Comparison of ENCODE assay signal across 10 mouse cellular contexts in the genomic region with DNA sequence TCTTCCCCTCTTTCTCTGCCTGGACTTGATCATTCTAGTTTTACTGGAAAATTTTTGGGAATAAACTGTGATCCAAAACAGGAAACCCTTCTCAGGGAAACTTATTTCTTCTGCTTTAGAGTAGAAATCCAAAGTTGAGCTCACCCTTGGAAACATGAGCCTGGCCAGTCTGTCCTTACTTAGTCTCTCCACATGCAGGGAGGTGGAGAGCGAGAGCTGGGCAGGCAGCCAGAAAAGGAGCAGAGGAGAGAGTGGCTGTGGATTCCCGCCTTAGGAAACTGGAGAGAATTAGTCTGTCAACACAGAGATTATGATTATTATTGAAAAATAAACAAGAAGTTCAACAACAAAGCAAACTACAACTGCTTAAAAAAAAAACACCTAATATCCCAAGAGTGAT. TPM values are rescaled to one million over a fixed set of nuclear protein-coding genes. Genes with fewer than 3 reads are reported as not detected.
DNase-seq lines count a peak whose midpoint lies in the region; ATAC-seq and TF ChIP-seq lines count a peak whose summit lies in the region.
"Had no signal": no experiment of that assay in that cellular context is flagged by ENCODE, and none has a peak within 500 bp of the region (broad histone marks: within the 10 kb centered on the region; RNA-seq: fewer than 3 reads in every experiment).

No protein-coding gene starts in this region.

- no peaks in the 10 kb centered on the region for H3K4me1 ChIP-seq in kidney, adult 2 months (ENCODE audit: control insufficient read depth, insufficient read depth, low read length)
- no peaks in the 10 kb centered on the region for H3K4me1 ChIP-seq in intestine, postnatal 0 days (replicated peaks; ENCODE audit: control insufficient read depth, insufficient read depth, low read length)
- H3K4me1 ChIP-seq in hindbrain, embryonic 11.5 days (replicated peaks; ENCODE audit: control insufficient read depth, insufficient read depth, low read length): no peaks in the 10 kb centered on the region
- H3K4me1 ChIP-seq: embryonic facial prominence, embryonic 13.5 days had no signal

- ATAC-seq in intestine, postnatal 0 days: no peak
- no peak for ATAC-seq in megakaryocyte, adult 5-6 weeks (ENCODE audit: poor library complexity, severe bottlenecking)
- ATAC-seq in hindbrain, embryonic 11.5 days (ENCODE audit: low FRiP score): no peak

- no peak overlapping the region for H3K4me2 ChIP-seq in intestine, postnatal 0 days (replicated peaks; ENCODE audit: low read depth)
- no peak overlapping the region for H3K4me2 ChIP-seq in hindbrain, embryonic 11.5 days (replicated peaks; ENCODE audit: low read depth, low read length)
- H3K4me2 ChIP-seq: embryonic facial prominence, embryonic 13.5 days; hindbrain, embryonic 14.5 days had no signal

- intact Hi-C loops in gastrocnemius, postnatal 14 days (cut with DNase I; ENCODE audit: low total_unique reads): no loop called here

- H3K4me3 ChIP-seq in kidney, adult 2 months (ENCODE audit: insufficient read depth, low read depth, low read length): no peak overlapping the region
- H3K4me3 ChIP-seq in intestine, postnatal 0 days (ENCODE audit: low read depth, low read length): no peak overlapping the region
- no peak overlapping the region for H3K4me3 ChIP-seq in hindbrain, embryonic 11.5 days (ENCODE audit: low read depth, low read length)
- H3K4me3 ChIP-seq: embryonic facial prominence, embryonic 13.5 days had no signal

- no peaks in the 10 kb centered on the region for H3K27me3 ChIP-seq in kidney, adult 2 months (replicated peaks; ENCODE audit: control insufficient read depth, insufficient read depth, low read length)
- no peaks in the 10 kb centered on the region for H3K27me3 ChIP-seq in intestine, postnatal 0 days (replicated peaks; ENCODE audit: control insufficient read depth, insufficient read depth, low read length)
- H3K27me3 ChIP-seq in hindbrain, embryonic 11.5 days (ENCODE audit: control insufficient read depth, insufficient read depth, low read length): no peaks in the 10 kb centered on the region

- no peak overlapping the region for H3K27ac ChIP-seq in kidney, adult 2 months (ENCODE audit: insufficient read depth, low read depth, low read length)
- H3K27ac ChIP-seq in intestine, postnatal 0 days (ENCODE audit: low read depth, low read length): no peak overlapping the region
- H3K27ac ChIP-seq in hindbrain, embryonic 11.5 days (ENCODE audit: low read depth, low read length): no peak overlapping the region
- H3K27ac ChIP-seq: embryonic facial prominence, embryonic 13.5 days; hindbrain, embryonic 14.5 days had no signal

- 10% methylated on average over 2 of the region's 2 CpGs for WGBS in kidney, adult 2 months
- WGBS in intestine, postnatal 0 days: 35% methylated on average over 2 of the region's 2 CpGs
- 72% methylated on average over 2 of the region's 2 CpGs for WGBS in hindbrain, embryonic 11.5 days

- peak; percentile 8 for DNase-seq in kidney, adult 2 months
- DNase-seq in kidney, adult 11 months: no peak
- DNase-seq in NIH3T3 (ENCODE audit: low read depth): peak; percentile 20
- DNase-seq in gastrocnemius, postnatal 14 days: peak; percentile 76
- peak; percentile 17 to 33 for DNase-seq in lung, adult 18-20 months
- DNase-seq in hindbrain, embryonic 11.5 days (ENCODE audit: low spot score): no peak

- H3K9me3 ChIP-seq in intestine, postnatal 0 days (ENCODE audit: control insufficient read depth): no peaks in the 10 kb centered on the region
- no peaks in the 10 kb centered on the region for H3K9me3 ChIP-seq in hindbrain, embryonic 11.5 days (ENCODE audit: control insufficient read depth, low read length)
- H3K9me3 ChIP-seq: embryonic facial prominence, embryonic 13.5 days had no signal

- no peak for TF ChIP-seq POLR2A in kidney, adult 2 months (IDR thresholded peaks at IDR 0.05; ENCODE audit: low read depth, low read length)

- H3K36me3 ChIP-seq in kidney, adult 2 months (ENCODE audit: control insufficient read depth, insufficient read depth, low read length): no peaks in the 10 kb centered on the region
- no peaks in the 10 kb centered on the region for H3K36me3 ChIP-seq in intestine, postnatal 0 days (ENCODE audit: control insufficient read depth, insufficient read depth)
- no peaks in the 10 kb centered on the region for H3K36me3 ChIP-seq in hindbrain, embryonic 11.5 days (ENCODE audit: control insufficient read depth, insufficient read depth, low read length)
- H3K36me3 ChIP-seq: embryonic facial prominence, embryonic 13.5 days had no signal

- TF ChIP-seq CTCF in kidney, adult 2 months (conservative IDR thresholded peaks at IDR 0.05; ENCODE audit: insufficient read depth, insufficient read length, low read depth, low read length): no peak
- TF ChIP-seq CTCF in intestine, postnatal 0 days (IDR thresholded peaks at IDR 0.05; ENCODE audit: low read depth): no peak

- no peak overlapping the region for H3K9ac ChIP-seq in intestine, postnatal 0 days (ENCODE audit: low read depth, low read length)
- H3K9ac ChIP-seq in hindbrain, embryonic 11.5 days (ENCODE audit: low read depth, low read length): no peak overlapping the region
- H3K9ac ChIP-seq: embryonic facial prominence, embryonic 13.5 days; hindbrain, embryonic 14.5 days had no signal

RNA-seq across cellular contexts. Expression of gene Frmd7, which starts 6.1 kb away (rescaled TPM):
- polyA plus RNA-seq in kidney, adult 2 months (2012; rRNA removed): 0.15 TPM in 1 of 2 replicates, not detected in the other
- total RNA-seq in gastrocnemius, postnatal 14 days (2021): under 1 TPM; 0.49 to 0.98 TPM
- polyA plus RNA-seq in intestine, postnatal 0 days (2015; fragmentation: Nextera tagmentation; extraction: Ambion mirVana): 0.05 and 0.14 TPM in 2 replicates
- total RNA-seq in megakaryocyte, adult 5-6 weeks (2015): not detected in 2 replicates
- not detected in 2 replicates for total RNA-seq in megakaryocyte, adult 5-6 weeks (2017)
- polyA plus RNA-seq in hindbrain, embryonic 11.5 days (2014; fragmentation: Nextera tagmentation; extraction: Ambion mirVana): 0.07 and 0.11 TPM in 2 replicates
- polyA plus RNA-seq: embryonic facial prominence, embryonic 13.5 days had no signal

Comparison
In these comparisons a context has a peak if more than half of its experiments do, and no peak if none do; other contexts are left out.
1. DNase-seq: peak in kidney, adult 2 months (single experiment), NIH3T3 (single experiment), gastrocnemius, postnatal 14 days (single experiment) and lung, adult 18-20 months (2 of 2); none in kidney, adult 11 months (single experiment) and hindbrain, embryonic 11.5 days (single experiment).